Mouse (Mus musculus) heart, adult 9 months (tissue): ENCODE measurements around the gene Mrpl12.

Source experiments
- DNase-seq, 2 experiments: peaks; one replicate each; pipeline ENCODE4 v3.0.0; 2022; ENCODE audit warnings: low spot score in 2 of 2

Mrpl12 gene

DNA sequence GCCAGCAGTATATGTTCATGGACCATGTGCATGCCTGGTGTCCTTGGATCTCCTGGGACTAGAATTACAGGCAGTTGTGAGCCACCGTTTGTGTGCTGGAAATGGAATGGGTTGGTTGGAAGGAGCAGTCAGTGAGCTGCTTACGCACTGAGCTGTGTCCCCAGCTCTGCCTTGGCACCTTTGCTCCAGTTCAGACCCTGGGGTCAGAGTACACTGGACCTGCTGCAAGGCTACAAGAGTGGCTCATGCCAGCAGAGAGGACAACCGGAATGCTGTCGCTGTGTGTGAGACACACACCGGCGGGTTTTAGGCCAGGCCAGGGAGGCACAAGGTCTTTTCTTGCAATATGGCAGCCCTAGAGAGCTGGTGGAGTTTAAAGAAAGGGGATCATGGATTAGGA, 12.4 kb upstream of the Mrpl12 start:
- no peak for DNase-seq

DNA sequence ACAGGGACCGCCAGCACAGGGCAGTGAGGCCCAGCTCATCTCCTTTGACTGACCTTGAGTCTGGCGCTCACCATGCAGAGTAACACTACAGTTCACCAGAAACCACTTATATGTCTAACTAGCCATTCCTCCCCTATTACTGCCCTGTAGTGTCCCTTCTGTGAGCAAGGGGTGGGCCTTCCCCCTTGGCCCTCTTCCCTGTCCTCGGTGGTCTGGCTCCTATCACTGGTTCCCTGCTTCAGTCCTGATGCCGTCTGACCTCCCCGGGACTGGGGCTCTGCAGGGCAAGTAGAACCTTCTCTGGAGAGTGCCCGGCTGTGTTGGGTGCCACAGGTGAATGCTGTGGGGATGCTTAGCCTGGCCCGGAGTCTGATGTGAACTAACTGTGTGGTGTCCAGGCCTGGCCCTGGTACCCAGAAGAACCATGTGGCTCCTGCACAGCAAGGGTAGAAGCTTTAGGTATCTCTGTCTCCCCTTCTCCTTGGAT, 922 bp upstream of the Mrpl12 start:
- no peak for DNase-seq

DNA sequence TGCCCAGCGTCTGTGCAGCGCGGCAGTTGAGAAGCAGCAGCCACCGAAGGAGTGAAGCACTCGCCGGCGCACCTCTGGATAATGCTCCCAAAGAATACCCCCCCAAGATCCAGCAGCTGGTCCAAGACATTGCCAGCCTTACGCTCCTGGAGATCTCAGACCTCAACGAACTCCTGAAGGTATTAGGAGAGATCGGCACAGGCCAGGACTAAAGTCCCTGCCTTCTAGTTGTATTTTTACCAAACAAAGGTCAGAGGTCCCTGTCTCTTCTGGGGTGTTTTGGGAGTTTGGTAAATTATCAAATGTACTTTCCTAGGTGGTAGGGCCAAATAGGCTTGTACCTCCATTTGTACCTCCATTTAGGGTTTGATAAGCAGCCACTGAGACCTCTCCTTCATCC, 838 bp downstream of the Mrpl12 start:
- DNase-seq = no peak

DNA sequence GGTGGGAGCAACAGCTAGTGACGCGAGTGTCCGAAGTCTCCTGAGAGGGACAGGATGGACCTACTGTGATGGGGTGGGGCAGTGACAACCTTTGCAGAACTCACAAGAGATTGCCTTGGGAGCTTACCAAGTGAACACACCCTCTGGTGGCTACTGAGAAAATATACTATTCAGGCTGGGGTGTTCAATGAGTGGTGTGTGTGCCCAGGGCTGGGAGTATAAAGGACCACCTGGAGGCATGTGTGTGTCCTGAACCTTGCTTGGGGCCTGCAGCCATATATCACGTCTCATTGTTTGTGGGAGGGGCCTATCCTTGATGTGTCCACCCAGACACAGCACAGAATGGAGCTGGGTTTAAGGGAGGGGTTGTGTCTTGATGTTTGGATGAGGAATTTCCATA, 4.1 kb downstream of the Mrpl12 start:
- no peak for DNase-seq

DNA sequence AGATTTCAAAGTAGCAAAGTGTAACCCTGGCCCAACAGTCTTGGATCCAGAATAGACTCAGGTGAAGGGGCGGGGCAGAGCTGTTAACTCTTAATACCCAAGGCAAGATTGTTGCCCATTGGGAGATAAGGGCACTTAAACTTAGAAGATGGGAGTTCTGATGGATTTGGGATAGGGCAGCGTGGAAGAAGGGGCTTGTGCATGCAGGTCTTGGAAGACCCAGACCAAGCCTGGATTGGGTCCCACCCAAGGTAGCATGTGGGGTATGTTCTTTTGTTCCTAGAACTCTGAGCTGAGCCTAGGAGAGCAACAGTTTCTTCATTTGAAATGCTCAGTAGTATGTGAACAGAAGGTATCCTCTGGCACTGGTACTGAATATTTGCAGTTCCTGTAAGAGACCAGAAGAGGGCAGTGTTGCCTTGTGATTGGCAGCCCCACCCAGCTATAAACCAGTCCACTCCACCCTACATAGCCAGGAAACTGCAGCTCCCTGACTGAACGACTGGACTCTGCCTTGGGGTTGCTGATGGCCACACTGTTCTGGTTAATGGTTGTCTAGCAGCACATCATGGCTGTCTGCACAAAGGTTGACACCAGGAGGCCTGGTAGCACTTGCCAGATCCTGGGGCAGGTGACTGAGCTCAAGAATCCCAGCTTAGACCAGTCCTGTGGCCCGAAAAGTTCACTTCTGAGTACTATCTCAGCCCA, 4.8 kb downstream of the Mrpl12 start:
- peak; percentile 74 to 75 for DNase-seq

DNA sequence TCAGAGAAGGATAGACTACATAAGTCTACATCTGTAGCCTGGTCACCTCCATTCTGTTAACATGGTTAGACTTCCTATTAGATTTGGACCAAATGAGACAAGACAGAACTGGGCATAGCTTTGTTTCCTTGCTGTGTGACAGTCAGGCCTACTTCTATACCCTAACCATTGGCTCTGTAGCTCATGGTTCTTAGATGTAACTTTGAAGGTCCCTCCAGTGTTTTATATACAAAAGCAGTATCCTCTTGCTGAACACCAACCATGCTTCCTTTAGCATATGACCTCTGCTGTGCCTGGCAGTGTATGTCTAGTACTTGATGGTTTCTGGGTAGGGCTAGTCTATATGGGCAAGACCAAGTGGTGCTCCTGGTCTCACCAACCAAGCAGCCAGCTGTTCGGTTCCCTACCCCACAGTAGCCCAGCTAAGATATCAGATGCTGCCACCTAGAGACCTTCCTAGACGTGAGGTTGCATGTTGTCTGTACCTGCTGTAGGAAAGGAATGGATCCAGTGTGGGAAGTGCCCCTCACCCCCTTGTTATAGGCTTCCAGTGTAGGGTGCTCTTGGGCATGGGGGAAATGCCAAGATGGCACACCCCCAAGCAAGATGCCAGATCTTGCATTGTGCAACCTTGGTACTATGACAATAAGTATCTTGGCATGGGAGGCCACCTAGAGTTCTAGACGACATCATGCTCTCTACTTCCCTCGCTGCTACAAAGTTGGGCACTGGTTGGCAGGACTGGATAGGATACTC, 6.1 kb downstream of the Mrpl12 start:
- DNase-seq = no peak

DNA sequence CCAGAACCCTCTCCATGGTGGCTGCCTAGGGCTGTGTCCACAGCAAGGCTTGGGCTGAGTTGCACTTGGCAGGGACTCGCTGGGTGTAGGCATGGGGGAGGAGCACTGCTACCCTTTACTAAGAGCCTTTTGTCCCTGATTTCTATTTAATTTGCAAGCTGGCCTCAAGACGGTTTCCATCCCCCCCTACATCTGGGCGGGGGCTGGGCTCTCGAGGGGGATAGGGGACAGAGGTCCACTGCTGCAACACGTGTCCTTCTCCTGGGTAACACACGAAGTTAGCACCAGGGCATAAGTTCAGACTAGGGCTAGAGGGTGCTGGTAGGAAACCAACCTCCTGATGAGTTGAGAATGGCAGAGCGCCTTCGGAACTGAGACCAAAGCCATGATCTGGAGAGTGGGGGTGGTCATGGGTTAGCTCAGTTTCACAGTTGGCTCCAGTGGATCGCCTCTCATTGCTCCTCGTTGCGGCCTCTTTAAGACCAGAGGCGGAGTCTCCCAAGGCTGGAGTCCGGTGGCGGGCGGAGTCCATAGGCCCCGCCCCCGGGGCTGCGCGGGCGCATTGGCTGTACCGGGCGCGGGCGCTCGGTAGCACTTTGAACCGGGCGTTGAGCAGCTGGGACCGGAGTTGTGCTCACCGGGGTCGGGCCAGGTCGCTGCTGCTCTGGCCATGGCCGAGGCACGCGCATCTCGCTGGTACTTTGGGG, 7.1 kb downstream of the Mrpl12 start, which contains the start of gene Slc25a10:
Gene Slc25a10, plus strand, starts transcription at position 524 of the 707 bp plus-strand sequence.
- peak; percentile 89 to 90 for DNase-seq

DNA sequence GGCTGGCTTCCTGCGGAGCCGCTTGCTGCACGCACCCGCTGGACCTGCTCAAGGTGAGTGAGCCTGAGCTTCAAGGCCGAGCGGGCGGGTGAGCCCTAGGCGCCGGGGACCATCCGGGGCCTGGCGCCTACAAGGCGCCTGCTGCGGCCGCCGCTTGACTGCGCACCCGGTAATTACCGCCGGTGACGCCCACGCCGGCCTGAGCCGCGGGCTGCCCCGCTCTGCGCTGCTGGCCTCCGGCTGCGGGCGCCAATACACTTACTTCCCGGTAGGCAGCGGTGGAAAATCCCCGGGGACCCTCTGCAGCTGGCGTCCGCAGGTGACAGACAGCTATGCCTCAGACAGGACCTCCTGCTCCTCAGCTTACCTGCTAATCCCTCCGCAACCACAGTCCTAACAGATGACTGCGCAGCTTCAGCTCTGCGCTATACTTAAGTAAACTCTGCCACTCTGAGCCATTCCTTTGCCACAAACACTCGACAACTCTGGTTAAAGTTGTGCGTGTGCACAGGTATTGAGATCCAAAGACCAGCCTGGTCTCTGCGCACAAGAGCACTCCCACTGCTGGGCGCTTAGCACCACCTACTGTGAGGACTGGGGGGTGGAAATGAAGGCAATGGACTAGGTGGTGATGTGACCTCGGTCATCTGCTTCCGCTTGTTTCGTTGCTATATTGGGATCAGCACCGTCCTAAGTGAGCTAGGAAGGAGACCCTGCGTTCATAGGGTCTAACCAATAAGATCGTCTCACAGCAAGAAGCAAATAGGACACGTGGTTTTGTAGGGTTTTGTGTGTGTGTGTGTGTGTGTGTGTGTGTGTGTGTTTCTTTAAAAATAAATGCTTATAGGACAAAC, 7.8 kb downstream of the Mrpl12 start:
- peak; percentile 47 to 62 for DNase-seq

DNA sequence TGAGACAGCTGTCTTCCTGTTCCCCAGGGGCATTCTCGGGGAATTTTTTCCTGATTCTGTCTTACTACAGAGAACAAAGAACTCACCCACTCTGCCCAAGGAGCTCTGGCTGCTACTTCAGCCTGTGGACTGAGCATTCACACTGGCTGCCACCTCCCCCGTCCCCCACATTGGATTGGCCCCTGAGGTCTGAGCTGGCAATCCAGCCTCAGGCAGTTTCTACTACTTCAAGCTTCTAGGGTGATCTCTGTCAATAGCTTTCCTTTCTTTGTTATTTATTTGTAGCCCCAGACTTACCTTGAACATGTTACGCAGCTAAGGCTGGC, 8.4 kb downstream of the Mrpl12 start:
- no peak for DNase-seq

DNA sequence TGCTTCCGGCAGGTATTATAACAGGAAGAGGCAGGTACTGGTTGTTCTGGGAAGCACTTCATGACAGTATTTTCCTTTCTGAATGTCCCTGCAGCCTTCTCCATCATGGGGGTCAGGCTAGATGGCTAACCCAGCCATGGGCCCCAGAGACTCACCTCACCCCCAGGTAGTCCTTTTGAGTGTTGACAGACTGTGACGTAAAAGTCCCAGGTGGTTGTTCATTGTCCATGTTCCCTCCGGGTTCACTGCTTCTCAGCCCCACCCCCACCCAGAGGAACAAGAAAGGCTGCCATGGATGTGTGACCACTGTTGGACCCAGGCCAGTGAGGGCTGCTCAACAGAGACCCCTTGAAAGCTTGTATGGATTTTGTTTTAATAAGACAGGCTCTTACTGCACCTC, 8.9 kb downstream of the Mrpl12 start:
- DNase-seq = no peak

DNA sequence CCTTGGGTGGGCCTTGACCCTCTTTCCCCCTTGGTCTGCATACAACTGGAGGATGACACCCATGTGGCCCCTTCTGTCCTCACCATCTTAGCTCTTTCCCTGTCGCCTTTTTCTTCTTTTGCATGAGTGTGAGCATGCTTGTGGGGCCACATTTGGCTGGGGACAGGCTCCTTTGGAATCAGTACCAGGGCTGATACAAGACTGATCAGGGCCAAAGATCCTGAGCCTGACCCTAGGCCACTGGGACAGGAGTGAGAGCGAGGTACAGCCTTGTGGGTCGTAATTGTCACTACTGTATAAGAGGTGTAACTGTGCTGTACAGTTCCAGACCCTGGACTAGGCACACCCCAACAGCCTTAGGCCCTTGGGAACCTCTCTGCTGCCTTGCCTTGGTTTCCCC, 9.5 kb downstream of the Mrpl12 start:
- no peak for DNase-seq

DNA sequence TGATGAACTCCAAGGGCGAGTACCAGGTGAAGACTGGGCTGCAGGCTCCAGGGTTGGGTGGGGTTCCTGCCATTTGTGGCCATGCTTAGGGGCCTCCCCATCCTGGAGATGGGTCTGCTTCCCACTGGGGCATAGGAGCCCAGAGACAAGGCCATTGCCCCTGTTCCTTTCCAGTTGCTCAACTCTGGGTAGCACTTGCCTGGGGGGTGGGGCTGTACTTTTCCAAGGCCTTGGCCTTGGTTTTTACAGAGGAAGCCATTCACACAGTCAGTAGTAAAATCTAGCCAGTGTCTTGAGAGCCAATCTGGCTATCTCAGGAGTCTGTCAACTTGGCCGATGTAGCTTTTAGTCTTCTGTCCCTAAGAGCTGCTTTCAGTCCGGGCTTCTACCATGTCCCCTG, 13.0 kb downstream of the Mrpl12 start:
- no peak for DNase-seq

DNA sequence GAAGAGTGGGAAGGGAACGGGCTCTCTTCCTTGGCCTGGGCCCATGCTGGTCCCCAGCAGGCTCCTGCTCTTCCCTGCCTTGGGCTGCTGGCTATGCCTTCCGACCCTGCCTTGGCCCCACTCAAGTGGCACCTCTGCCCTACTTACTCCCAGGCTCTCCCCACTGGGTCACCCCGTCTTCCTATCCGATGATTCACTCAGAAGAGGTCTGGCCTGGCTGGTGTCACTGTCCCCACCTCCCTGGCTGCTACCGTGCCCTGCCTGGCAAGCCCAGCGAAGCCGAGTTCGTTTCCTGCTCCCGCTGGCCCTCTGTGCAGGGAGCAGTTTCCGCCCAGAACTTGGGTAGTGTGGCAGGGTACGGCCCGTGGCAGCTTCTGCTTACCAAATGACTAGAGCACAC, 13.8 kb downstream of the Mrpl12 start:
- no peak for DNase-seq

DNA sequence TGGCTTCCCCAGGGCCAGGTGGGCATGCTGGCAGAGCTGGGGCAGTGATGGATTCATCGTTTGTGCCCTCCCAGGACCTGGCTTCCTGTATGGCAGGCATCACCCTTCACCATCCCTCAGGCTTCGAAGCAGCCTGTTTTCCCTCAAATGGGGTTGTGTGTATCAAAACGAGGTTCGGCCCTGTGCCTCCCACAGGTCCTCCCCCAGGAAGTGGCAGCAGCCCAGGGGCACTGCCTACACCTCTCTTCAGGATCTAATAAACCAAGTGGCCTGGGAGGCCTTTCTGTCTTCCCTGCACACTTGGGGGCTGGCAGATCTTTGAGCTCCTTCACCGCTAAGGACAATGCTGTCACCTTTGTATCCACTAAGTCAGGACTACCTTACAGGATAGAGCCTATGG, 14.5 kb downstream of the Mrpl12 start:
- no peak for DNase-seq

DNA sequence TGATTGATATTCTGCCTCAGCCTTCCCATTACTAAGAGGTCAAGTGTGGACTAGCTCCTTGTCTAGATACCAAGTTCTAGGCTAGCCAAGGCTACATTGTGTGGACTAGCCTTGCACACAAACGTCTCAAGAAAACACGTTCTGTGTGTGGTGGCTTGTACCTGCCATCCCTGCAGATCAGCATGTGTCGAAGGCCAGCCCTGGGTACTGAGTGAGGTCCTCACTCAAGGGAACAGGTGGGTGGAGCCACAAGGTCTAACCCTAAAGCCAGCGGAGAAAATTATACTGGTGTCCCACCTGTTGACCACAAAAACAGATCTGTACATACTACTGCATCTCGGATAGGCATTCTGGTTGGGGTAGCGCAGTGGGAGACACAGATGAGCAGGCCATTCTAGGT, 15.5 kb downstream of the Mrpl12 start:
- DNase-seq = no peak

DNA sequence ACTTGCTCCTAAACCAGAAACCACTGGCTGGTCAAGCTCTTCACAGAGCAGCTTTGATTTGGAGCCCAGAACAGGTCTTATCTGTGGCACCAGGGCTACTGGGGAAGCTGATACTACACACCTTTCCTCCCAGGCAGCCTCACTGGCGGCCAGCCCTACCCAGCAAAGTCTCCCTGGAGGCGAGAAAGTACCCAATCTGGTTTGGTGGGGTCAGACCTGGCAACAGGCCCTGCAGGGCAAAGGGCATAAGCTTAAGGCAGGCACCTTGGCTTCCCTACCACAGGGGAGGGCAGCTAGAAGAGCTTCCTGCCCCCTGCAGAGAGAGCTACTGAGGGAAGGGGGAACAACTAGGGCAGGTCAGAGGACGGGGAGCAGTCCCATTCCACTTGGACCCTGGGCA, 15.9 kb downstream of the Mrpl12 start:
- no peak for DNase-seq

DNA sequence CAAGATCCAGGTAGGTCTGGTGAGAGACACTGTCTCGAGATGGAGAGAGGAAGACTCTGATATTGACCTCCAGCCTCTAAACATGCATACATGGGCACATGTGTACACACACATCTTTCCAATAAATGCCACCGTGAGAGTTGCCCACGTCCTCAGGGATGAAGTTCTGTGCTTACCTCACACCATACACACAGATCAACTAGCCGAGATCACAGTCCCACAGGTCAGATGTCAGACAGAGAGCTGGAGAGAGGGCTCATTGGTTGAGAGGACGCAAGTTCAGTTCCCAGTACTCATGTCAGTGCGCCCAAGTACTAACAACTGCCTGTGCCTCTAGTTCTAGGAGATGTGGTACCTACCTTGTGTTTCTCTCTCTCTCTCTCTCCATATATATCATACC, 16.6 kb downstream of the Mrpl12 start:
- no peak for DNase-seq

DNA sequence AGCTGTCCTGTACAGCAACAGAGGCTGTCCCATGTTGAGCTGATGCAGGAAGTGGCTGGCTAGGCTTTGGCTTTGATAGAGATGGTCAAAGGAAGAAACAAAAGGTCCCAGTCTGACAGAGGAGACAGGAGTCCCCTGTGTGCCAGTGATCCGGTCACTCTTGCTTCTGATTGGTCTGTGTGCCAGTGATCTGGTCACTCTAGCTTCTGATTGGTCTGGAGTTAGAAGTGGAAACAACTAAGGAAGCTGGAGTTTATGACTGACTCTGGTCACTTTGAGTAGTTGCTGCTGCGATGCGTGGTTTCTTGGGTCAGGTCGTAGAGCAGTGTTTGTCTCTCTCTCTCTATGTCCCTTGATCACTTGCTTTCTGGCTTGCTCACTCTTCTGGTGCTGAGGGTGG, 17.3 kb downstream of the Mrpl12 start:
- DNase-seq = no peak

DNA sequence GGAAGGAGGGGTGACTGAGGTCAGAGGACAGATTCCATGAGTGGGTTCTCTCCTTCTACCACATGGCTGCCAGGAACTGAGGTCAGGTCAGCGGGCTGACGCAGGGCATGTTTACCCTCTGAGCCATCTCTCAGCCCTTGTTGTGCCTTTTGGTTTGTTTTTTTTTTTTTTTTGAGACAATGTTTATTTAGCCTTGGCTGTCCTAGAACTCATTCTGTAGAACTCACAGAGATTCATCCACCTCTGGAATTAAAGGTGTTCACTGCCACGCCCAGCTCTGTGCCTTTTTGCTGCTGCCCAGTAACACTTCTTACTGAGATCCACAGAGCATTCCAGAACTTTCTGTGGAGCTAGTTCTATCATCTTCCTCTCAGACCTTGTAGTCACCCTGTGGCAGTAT, 21.2 kb downstream of the Mrpl12 start:
- no peak for DNase-seq

DNA sequence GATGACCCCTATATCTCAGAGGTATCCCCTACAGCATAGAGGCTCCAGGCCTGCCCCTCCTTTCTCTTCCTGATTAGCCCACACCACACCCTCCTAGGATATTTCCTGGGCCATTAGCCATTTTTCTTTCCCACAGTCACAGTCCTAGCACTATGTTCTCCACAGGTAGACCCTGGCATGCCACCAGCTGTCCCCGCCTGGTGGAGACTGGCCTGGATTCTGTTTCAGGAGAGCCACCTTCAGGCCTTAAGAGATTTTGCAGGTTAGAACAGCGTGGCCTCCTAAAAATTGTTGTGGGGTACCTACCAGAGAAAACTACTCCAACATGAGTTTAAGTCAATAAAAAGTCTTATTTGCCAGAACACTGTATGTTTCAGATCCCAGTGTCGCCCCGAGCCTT, 22.5 kb downstream of the Mrpl12 start:
- DNase-seq = no peak

DNA sequence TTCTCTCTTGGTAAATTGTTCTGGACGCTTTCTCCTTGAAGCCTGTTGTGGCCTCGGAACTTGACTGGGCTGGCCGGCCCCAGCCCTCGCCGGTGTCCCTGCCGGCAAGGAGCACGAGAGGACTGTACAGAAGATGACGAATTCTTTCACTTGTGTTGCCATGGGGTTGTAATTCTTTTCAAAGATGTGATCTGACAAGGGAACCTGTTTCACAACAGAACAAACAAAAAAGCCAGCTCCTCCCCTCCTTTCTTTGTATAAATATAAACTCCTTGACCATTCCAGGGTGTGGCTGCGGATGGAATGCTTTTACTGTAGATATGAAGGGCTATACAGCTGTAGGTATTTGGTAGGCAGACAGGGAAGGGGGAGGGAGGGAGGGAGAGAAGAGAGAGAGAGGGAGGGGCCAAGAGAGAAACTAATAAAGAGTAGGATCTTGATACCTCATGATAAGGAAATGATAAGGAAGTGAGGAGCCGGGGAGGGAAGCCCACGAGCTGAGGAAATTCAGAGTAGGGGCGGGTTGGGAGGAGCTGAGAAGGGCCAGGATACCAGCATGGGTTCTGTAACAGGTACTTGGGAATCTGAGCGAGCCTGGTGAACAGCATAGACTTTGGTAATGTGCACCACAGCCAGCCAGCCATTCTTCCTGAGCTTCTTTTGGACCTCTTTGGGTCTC, 23.3 kb downstream of the Mrpl12 start:
- DNase-seq = no peak
